Mouse (Mus musculus) gastrocnemius, adult 8-10 months (tissue): ENCODE data around the gene Gm28047. TPM values are rescaled to one million over a fixed set of nuclear protein-coding genes. Genes with fewer than 3 reads are reported as not detected.

Source experiments
- DNase-seq, 2 experiments: peaks; one replicate each; pipeline ENCODE4 v3.0.0; 2022; ENCODE audit warnings: low spot score in 2 of 2
- total RNA-seq, 4 experiments: library from RNA; stranded (reverse); gene quantifications; 2 replicates each; pipeline ENCODE4 v1.2.4; 2022

Gm28047 gene
- total RNA-seq, 4 experiments from 2014 or later, result 1.1 to 1.8 (median 1.8) TPM; not detected in 1

DNA sequence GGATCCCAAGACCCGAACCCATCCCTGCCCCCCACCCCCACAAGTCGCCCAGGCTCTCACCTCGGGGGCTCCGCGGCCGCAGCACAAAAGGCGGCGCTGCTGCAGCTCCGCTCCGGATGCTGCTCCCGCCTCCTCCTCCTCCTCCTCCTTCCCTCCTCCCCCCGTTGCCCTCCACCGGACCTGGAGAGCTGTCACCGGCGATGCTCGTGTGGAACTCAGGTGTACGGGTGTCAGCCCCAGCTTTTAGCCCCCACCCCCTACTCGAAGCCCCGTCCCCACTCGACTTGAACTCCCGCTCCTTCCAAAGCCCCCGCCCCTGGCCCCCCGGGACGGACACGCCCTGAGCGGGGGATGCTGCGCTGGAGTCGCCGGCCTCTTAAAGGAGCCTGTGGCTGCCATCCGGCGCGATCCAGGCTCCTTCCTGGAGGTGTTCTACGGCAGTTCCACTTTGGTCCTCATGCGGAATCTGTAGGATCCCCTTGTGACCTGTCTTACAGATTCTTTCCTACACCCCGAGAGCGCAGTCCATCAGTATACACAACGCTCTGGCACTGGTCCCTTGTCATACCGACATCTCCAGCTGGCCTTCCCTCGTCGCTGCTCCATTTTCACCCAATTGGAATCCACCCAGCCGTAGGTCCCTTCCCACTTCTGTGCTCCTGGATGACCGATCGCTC, 108.0 kb downstream of the Gm28047 start, which contains the start of gene Map3k12:
Gene Map3k12, minus strand, starts transcription at position 337 of the 677 bp plus-strand sequence.
- peak; percentile 39 to 57 for DNase-seq

DNA sequence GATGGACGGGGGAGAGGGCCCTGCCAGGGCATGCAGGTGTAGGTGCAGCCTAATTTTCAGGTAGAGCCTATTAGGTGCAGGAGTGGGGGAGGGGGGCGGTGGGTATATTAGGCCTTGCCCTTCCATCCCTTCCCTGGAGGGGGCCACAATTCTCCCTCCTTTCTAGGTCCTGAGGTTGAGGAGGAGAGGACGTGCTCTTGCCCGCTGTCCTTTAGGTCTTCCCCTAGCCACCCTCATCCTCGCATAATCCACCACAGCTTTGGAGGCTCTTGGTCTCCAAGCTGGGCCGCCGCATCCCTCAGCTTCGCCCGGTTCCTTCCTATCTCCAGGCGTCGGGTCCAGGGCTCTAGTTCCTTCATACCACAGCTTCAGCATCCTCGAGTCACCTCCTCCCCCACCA, 108.6 kb downstream of the Gm28047 start:
- DNase-seq, result no peak

DNA sequence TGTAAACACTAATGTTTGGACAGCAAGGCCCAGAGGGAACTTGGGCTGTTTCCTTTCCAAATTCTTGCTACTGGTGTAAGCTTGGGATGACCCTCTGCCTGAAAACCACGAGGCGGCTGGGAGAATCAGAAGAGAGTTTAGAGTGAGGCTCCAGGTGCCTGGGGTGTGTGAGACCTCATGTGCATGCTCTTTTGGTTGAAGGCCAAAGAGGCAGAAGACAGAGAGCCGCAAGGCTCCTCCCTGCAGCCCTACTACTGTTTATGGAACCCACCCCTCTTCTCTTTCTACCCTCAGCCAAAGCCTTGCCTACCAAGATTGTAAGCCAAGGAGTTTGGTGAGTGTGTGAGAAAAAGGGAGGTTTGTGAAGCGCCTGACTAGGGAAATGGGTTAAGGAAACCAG, 109.1 kb downstream of the Gm28047 start:
- DNase-seq, result no peak

DNA sequence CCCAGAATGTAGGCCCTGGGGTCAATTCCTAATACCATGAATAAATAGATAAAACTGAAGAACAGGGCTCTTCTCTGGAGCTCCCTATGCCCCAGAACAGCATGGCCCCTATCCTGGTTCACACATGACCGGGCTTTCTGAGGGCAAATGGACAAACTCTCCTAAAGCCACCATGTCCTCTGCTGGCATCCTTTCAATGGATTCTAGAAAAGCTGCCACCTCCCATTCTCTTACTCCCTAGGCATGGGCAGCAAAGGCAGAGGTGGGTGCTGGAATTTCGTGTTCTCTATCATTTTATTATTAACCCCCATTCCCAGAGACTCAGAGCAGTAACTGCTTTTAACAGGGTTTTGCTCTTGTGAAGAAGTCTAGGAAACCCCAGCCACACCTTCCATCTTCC, 109.6 kb downstream of the Gm28047 start:
- DNase-seq, result no peak

DNA sequence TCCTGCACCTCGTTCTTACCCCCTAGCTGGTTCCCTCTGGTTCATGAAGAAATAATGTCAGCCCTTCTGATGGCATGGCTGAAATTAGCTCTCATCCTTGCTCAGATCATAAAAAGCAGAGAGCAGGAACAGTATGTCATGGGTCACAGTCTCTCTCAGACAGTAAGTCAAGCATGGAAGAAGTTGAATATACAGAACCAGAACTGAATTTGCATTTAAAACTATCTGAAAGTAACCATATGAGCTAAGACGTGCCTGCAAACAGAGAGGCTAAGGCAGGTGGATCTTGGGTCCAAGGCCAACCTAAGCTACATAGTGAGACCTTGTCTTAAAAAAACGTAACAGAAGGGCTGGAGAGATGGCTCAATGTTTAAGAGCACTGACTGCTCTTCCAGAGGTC, 111.9 kb downstream of the Gm28047 start:
- DNase-seq, result no peak

DNA sequence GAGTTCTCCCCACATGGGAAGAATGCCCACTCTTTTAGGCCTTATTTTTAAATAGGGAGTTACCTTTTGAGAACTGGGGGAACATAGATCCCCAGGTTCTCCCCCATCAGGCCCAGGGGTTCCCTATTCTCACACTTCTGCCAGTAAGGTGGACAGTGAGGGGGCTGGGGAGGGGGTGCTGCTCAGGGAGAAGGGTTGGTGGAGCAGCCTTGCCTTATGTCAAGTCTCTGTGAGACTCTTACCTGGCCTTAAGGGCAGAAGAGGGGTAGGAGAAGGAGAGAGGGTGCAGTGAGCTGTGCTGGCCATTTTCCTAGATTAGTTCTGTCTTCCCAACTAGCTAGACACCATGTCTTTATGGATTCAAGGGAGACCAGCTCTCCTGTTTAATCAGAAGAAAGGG, 112.4 kb downstream of the Gm28047 start:
- no peak for DNase-seq

DNA sequence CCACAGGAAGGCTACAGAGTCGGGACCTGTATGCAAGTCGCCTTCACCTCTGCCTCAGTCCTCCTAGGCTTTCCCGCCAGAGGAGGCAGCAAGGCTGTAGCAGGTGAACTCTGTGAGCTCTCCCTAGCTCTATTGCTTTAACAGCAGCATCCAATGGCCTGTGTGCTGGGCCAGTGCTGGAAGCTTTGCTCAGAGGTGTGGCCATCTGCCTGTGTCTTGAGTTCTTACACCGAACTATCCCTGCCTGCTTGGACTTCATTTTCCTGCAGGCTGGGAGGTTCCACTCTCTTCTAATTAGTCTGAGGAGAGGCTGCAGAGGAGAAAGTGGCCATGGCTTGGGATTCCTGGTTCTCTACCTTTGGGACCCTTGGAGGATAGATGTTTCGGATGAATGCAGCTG, 112.9 kb downstream of the Gm28047 start:
- DNase-seq, result no peak

DNA sequence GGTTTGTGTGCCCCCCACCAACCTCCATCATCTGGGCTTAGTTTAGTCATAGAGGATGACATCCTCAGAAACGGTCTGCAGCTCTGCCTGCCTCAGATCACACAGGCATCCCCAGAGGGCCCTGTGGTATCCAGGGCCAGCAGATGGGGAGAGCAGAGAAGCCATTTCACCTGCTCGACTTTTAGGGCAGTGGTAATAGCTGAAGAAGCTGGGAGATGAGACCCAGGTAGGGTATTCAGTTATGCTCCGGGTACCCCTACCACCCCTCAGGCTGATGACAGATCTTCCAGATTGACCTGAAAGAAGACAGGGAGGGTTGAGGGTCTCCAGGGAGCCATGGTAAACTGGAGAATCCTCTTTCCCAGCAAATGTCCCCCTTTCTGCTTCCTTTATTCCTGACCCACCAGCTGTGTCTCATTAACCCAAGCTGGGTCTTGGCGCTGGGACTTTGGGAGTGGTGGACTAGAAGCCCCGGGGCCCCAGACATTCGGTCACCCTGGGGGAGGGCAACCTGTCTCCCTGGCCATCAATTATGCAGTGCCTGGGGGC, 113.5 kb downstream of the Gm28047 start:
- no peak for DNase-seq

DNA sequence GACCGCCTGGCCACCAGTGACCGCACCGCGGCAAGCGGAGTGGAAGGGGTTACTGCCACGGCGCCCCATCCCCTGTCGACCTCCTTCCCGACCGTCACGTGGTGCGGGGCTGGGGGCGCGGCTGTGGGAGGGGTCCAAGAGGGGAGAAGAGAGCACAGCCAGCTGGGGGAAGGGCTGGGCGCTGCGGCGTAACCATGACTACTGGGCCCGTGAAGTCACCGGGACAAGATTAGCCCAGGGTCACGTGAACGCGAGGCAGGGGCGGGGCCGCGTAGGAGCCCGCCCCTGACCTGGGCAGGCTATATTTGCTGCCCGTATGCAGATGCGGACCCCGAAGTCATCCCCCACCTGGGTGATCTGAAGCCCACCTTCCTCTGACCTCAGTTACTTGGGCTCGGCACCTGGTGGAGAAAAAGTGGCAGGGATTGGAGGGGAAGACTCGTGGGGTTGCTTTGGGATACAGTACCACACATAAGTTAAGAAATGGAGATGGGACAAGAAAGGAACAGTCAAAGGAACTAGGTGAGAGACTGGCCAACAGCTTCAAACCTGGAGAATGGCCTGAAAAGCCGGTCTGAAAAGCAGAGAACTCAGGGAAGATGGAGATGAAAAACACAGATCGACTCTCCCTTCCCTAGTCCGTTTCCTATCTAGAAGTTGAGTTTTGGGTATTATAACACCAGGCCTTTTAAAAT, 114.1 kb downstream of the Gm28047 start:
- DNase-seq, result peak; percentile 63 to 71

DNA sequence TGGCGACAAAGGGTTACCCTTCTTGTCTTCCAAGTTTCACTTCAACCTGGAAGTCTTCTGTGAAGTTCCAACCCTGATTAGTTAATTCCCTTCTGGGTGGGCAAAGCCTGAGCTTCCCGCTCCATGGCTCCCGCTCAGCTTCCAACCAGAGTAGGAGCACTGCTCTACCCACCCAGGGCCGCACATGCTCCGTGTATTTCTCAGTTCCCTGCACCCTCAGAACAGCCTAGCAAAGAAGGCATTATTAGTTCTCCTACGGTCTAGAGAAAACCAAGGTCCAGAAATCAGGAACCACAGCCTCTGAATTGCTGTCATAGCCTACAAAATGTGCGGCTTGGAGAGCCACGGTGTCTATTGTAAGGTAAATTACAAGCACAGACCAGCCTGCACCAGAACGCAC, 114.8 kb downstream of the Gm28047 start:
- no peak for DNase-seq

DNA sequence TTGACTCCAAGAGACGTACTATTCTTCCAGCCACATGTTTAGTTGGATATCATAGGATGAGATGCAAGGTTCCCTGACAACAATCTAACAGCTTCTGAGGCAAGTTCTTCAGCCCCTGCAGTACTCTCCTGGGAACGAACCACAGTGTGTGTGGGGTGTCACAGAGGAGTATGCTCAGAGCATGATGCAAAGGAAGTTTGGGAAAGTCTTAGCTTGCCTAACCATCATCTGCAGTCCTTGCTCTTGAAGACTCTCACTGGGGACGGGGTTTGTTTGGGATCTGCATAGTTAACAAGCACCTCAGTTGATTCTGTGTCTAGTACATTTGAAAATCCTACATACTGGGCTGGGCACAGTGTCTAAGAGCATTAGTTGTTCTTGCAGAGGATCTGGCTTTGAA, 116.5 kb downstream of the Gm28047 start:
- DNase-seq, result no peak

DNA sequence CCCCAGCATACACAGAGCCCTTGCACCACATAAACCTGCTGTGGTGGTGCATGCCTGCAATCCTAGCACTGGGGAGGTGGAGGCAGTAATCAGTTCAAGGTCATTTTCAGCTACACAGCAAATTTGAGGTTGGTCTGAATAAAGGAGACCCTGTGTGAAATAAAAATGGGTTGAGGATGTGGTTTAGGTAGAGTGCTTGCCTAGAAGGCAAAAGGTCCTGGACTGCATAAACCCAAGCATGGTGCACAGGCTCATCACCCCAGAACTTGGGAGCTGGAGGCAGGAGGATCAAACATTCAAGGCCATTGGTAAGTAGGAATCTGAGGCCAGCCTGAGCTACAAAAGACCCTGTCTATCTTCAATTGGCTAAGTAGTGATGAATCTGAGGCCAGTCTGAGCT, 117.3 kb downstream of the Gm28047 start:
- DNase-seq, result no peak

DNA sequence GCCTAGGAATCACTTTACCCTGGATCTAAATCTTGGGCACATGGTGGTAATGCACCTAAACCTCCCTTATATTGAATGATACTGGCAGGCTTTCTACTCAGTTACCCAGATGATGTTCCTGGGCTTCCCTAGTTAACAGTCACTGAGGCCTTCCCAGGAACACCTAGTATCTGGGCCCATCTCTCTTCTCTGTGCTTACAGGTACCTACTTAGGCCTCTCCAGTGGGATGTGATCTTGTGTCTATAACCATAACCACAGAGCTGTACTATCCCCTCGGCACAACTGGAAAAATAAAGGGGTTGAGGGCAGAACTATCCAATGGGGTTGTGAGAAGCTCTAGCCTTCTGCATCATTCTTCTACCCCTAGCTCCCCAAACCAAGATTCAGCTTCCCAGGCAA, 118.0 kb downstream of the Gm28047 start:
- no peak for DNase-seq

DNA sequence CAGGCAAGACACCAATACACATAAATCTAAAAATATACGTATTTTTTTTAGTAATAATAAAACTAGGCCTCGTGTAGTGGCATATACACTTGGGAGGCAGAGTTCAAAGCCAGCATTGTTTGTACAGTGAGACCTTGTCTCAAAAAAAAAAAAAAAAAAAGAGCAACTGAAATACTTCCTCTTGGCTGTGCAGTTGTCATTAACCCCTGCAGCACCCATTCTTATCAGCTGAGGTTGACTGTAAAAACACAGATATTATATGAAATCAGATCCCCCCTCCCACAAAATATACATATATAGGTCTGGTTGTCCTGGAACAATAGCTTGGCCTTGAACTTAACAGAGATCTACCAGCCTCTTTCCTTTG, 118.4 kb downstream of the Gm28047 start:
- no peak for DNase-seq

DNA sequence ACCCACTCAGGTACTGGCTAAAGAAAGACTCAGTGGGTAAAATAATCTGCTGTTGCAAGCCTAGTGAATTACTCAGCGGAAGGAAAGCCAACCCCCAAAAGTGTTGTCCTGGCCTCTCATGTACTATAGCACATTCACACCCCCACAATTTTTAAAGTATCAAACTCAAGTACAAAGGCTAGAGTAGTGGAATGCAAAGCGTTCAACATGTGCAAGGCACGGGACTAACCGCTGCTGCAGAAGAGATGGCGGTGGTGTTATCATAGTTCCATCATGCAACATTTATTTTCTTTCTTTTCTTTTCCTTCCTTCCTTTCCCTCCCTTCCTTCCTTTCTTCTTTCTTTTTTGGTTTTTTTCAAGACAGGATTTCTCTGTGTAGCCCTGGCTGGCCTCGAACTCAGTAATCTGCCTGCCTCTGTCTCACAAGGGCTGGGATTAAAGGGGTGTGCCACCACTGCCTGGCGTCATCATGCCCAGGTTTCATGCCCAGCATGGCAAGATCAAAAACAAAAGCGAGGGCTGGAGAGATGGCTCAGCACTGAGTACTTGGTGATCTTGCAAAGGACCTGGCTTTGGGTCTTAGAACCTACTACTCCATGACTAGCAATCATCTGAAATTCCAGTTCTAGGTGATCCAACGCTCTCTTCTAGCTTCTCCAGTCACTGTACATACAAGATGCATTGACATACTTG, 119.0 kb downstream of the Gm28047 start:
- no peak for DNase-seq

DNA sequence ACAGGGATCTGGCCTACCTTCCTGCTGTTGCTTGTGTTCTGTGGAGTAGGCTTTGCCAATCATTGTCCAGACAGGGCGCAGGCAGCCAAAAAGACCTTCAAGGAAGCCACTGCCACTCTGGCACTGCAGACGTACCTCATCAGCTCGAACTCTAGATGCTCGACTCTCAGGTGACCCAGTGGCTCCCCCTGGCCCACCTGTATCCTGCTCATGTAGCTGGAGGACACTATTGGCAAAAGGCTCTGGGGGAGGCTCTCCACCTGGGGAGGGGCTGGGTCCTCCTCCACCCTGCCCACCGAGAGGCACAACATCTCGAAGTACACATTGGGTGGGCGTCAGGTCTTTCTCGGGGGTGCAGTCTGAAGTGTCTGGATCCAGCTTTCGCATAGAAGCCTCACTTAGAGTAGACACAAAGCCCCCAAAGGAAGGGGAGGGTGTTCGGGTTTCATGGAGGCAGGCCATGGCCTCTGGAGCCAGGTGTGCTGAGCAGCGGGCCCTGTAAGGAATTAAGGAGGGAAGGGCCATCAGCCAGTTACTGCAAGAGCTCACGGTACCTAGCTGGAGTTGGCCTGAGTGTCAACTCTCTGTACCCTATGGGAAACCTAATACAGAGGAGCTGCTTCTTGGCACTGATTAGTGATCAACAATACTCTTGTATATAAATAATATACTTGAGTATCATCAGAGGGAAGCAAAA, 119.6 kb downstream of the Gm28047 start:
- DNase-seq, result no peak

DNA sequence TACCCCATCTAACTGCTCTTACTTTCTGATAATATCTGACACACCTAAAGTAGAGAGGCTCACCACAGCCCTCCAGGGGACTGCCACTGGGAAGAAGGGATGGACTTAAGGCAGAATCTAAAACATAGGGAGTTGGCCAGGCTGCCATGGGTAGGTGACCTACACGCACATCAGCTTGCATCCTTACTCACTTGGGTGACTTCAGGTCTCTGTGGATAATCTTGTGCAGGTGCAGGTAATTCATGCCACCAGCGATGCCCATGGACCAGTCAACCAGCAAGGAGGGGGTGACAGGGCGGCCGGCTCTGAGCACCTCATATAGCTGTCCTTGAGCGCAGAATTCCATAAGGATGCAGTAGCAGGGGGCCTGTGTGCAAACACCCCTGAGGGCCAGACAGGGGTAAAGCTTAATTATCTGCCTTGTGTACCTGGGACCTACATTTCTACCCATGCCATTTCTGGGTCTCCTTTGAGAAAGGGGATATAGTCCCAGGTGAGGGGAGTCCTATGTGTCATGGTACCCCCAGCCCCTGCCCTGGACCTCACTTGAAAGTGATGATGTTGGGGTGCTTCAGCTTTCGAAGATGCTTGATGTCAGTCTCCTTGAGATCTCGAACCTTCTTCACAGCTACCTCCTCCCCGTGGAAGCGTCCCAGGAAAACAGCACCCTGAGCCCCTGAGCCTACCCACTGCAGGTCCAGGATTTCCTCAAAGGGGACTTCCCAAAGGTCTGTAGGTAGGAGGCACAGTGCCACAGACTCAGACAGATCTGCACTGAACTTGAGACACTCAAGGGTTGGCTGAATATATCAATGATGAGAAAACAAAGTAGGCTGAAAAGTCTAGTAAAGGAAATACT, 120.7 kb downstream of the Gm28047 start:
- no peak for DNase-seq

DNA sequence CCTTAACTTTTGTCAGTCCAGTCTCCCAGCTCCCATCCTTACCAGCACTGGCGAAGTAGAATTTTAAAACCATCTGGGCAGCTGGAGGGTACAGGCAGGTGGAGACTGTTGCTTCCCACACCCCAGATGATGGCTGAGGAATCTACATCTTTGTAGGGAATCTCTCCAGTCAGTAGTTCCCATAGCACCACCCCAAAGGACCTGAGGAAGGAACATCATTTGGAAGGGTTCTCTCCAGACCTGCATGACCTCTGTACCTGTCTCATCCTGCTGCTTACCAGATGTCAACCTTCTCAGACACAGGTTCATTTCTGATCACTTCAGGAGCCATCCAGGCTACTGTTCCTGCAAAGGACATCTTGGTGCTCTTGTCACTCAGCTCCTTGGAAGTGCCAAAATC, 121.4 kb downstream of the Gm28047 start, which contains the start of gene Gm10337:
Gene Gm10337, plus strand, starts transcription at position 276 of the 400 bp plus-strand sequence.
- no peak for DNase-seq

DNA sequence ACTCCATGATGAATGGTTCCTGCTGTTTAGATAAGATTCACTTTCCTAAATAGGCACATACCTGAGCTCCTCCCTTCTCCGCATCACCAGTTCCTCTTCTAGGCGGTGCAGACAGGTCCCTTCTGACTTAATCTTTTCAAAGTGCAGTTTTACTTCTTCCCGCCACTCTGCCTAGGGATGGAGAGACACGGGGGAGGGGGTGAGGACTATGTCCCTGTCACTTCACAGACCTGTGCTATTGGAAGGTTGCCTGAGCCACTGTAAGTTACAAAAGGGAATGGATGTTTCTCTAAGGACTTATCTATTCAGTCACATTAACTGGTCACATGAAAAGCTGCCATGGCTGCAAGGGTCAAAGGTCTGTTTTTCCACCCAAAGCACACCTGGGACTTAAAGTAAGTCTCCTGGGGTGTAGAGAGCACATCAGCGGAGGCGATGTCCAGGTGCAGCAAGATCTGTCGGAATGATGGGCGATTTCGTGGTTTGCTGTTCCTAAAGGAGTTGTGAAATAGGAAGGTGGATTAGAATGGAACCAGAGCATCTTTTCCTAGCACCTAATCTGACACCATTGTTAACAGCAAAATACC, 122.5 kb downstream of the Gm28047 start:
- DNase-seq, result no peak

DNA sequence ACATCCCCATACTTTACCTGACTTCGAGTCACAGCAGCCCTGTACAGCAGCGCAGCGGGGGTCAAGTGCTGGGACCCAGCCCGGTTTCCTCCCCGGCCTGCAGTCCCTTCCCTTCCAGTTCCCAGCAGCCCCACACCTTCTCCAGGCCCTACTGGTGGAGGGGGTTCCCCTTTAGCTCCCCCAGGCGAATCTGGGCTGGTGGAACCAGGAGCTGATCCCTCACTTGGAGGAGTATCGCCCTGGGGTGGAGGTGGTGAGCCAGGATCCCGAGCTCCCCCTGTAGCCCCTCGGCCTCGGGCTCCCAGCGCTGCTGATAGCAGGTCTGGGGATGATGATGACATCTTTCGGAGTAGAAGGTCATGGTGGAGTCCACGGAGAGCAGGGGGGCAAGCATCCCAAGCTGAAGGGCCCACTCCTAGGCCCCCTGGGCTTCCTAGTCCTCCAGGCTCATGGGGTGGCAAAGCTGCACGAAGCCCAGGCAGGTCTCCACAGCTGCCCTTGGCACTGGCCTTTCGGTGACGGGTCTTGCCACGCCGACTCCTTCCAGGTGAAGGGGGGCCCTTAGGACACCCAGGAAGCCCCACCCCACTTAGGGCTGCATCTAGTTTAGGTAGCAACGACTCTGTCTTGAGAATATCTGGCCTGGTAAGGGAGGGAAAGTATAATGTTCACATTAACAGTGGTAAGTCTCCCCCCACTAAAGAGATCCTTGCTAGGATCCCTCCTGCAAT, 123.6 kb downstream of the Gm28047 start:
- DNase-seq, result no peak
